Mouse (Mus musculus) cerebellum, adult 9-10 months (tissue): Measurements from ENCODE around the gene Bcl9.

ENCODE experiments used
- DNase-seq: peaks from one replicate; pipeline ENCODE4 v3.0.0; 2022

Bcl9 gene

GRCm38 (mm10) chr3:97297553-97298432, at the start of gene Bcl9:
Gene Bcl9, minus strand, starts transcription at chr3:97297917.
- DNase-seq, result peak; percentile 96

- no peak for DNase-seq
These were observed 41.5 kb upstream of the Bcl9 start for GRCm38 (mm10) chr3:97339193-97339576.

GRCm38 (mm10) chr3:97338522-97339192, 40.9 kb upstream of the Bcl9 start:
- DNase-seq, result peak; percentile 89

- no peak for DNase-seq
These were observed 39.6 kb upstream of the Bcl9 start for GRCm38 (mm10) chr3:97337306-97337705.

GRCm38 (mm10) chr3:97336331-97336730, 38.6 kb upstream of the Bcl9 start:
- DNase-seq, result no peak

- DNase-seq, result no peak
These were observed 36.9 kb upstream of the Bcl9 start for GRCm38 (mm10) chr3:97334618-97335017.

GRCm38 (mm10) chr3:97332172-97332571, 34.5 kb upstream of the Bcl9 start:
- DNase-seq, result no peak

GRCm38 (mm10) chr3:97327809-97328208, 30.1 kb upstream of the Bcl9 start:
- no peak for DNase-seq

GRCm38 (mm10) chr3:97327356-97327755, 29.6 kb upstream of the Bcl9 start:
- DNase-seq, result no peak

- DNase-seq, result no peak
These were observed 28.1 kb upstream of the Bcl9 start for GRCm38 (mm10) chr3:97325621-97326345.

- DNase-seq, result no peak
These were observed 26.3 kb upstream of the Bcl9 start for GRCm38 (mm10) chr3:97324046-97324445.

- DNase-seq, result no peak
These were observed 19.6 kb upstream of the Bcl9 start for GRCm38 (mm10) chr3:97317302-97317701.

- no peak for DNase-seq
These were observed 15.7 kb upstream of the Bcl9 start for GRCm38 (mm10) chr3:97313431-97313830.

- no peak for DNase-seq
These were observed 14.3 kb upstream of the Bcl9 start for GRCm38 (mm10) chr3:97311998-97312397.

GRCm38 (mm10) chr3:97309748-97310536, 12.2 kb upstream of the Bcl9 start:
- DNase-seq, result no peak

- no peak for DNase-seq
These were observed 10.7 kb upstream of the Bcl9 start for GRCm38 (mm10) chr3:97308440-97308839.

- DNase-seq, result no peak
These were observed 8.2 kb upstream of the Bcl9 start for GRCm38 (mm10) chr3:97305907-97306306.

- DNase-seq, result no peak
These were observed 3.9 kb upstream of the Bcl9 start for GRCm38 (mm10) chr3:97301586-97301985.

GRCm38 (mm10) chr3:97300370-97300769, 2.7 kb upstream of the Bcl9 start:
- no peak for DNase-seq

- DNase-seq, result no peak
These were observed 2.2 kb upstream of the Bcl9 start for GRCm38 (mm10) chr3:97299885-97300284.

- DNase-seq, result peak; percentile 26
These were observed 1.2 kb upstream of the Bcl9 start for GRCm38 (mm10) chr3:97298856-97299465.

- DNase-seq, result peak; percentile 56
These were observed 670 bp downstream of the Bcl9 start for GRCm38 (mm10) chr3:97296941-97297552.
